Mouse (Mus musculus) heart, postnatal 25 days (tissue): ENCODE measurements around the gene Slc17a1. TPM values are rescaled to one million over a fixed set of nuclear protein-coding genes. Genes with fewer than 3 reads are reported as not detected.

ENCODE experiments used
- DNase-seq: peaks from one replicate; pipeline ENCODE4 v3.0.0; 2022; ENCODE audit warnings: low spot score
- intact Hi-C: fragments of 180-260 bp; cut with DNase I; formaldehyde crosslinking; loops from one replicate; pipeline ENCODE4 v1.15.1; 2025
- total RNA-seq, 2 experiments: library from RNA; stranded (reverse); gene quantifications; 2 replicates each; pipeline ENCODE4 v1.2.3; 2021

Gene Slc17a1
- total RNA-seq, result not detected

DNA sequence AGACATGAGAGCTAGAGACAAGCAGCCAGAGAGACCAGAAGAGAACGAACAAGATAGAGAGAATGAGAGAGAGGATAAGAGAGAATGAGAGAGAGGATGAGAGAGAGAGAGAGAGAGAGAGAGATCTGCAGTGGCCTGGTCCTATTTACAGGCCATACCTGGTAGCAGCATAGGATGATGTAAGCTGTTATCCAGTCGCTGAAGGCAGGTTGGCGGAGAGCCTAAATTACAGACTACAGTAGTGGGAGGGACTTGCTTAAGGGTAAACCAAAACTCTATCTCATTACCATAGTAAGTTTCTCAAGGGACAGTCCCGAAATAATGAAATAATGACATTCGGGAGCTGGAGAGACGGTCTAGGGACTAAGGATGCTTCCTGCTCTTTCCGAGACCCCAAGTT lies at the start of gene Slc17a1:
TSS of gene Slc17a1 (plus strand) at position 346 of the 400 bp plus-strand sequence.
- intact Hi-C loops, result no loop called here
- DNase-seq, result no peak

GRCm38 (mm10) chr13:23820179-23820940 lies 47.2 kb upstream of the Slc17a1 start:
- no peak for DNase-seq
- intact Hi-C loops, result no loop called here

- intact Hi-C loops, result no loop called here
- no peak for DNase-seq
These were observed 45.3 kb upstream of the Slc17a1 start for GRCm38 (mm10) chr13:23822213-23822612.

- intact Hi-C loops, result no loop called here
- no peak for DNase-seq
These were observed 40.9 kb upstream of the Slc17a1 start for GRCm38 (mm10) chr13:23826606-23827005.

- intact Hi-C loops, result loop anchor here (5.0 to 10.0 kb wide), 2 partner anchors 182 to 449 kb away; partner anchors contain the start of gene Carmil1
- DNase-seq, result no peak
These were observed 34.5 kb upstream of the Slc17a1 start for GRCm38 (mm10) chr13:23833053-23833452.

- DNase-seq, result no peak
- intact Hi-C loops, result loop anchor here (5.0 to 10.0 kb wide), 2 partner anchors 180 to 447 kb away; partner anchors contain the start of gene Carmil1
These were observed 32.7 kb upstream of the Slc17a1 start for GRCm38 (mm10) chr13:23834836-23835235.

DNA sequence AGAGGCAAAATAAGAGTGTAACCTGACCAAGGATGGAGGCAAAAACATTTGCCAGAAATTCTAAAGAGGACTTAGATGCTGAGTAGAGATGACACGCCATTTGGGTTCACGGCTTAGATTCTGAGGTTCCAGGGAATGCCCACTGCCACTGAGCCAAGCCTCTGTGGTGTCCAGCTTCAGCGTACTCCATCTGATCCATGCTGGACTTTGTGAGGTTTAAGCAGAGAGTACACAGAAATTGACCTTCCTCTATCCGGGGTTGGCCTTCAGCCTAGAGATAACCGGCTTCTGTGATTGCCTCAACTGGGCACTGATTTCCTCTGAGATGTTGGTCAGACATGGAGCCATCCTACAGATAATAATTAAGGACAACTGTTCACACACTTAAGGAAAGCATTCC lies 30.9 kb upstream of the Slc17a1 start:
- intact Hi-C loops, result loop anchor here (10.0 kb wide), 1 partner anchor 178 kb away; no protein-coding TSS in a partner anchor
- no peak for DNase-seq

- DNase-seq, result no peak
- intact Hi-C loops, result loop anchor here (10.0 kb wide), 1 partner anchor 175 kb away; no protein-coding TSS in a partner anchor
These were observed 28.2 kb upstream of the Slc17a1 start, which contains the start of gene Slc17a3 for GRCm38 (mm10) chr13:23839308-23839707. Gene Slc17a3, plus strand, starts transcription at chr13:23839434.

DNA sequence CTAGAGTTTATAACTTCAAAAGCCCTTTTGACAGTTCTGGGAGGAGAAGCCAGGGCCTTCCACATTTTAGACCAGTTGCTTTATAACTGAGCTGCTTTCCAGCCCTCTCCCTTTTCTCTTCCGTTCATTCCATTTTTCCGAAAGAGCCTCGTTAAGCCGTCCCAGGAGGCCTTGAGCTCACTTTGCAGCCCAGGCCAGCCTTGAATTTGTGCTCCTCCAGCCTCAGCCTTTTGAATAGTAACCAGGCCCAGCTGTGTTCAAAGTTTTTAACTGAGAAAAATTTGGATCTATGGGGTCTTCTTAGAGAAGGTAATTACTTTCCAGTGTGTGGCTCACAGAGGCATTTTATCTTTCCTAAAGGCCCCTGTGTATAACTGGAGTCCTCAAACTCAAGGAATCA lies 21.7 kb upstream of the Slc17a1 start:
- intact Hi-C loops, result no loop called here
- no peak for DNase-seq

- no peak for DNase-seq
- intact Hi-C loops, result no loop called here
These were observed 18.3 kb upstream of the Slc17a1 start for GRCm38 (mm10) chr13:23849299-23849698.

GRCm38 (mm10) chr13:23856401-23856800 lies 11.1 kb upstream of the Slc17a1 start:
- no peak for DNase-seq
- intact Hi-C loops, result no loop called here

DNA sequence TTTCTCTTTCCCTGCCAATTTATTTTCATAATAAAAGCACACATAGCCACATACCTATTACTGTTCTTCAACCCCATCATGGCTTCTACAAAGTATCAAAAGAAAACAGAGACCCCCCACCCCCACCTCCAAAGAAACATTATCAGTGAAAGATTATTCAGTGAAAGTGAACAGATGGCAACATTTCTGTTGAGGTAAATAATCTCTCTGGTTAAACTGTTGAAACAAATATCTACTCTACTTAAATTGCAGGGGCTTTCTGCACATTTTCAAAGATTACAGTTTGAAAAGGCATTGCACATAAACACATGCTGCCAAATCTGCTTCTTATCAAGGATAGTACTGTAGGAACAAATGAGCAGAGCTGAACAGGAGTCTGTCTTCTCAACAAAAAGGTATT lies 5.7 kb upstream of the Slc17a1 start:
- no peak for DNase-seq
- intact Hi-C loops, result no loop called here

DNA sequence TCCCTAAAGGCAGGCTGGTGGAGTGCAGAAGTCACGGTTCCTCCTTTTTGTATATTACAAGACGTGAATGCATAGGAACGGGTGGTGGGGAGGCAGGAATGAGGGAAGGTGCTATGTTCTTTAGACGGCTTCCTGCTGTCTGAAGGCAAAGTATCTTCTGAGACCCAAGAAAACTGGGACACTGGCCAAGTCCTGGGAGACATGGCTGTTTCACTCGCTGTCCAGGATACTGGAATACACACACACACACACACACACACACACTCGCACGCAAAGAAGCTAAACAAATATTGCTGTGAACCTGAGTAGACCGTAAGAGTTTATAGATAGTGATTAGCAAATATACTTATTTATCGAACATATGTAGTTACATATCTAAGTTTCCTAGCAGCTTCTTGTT lies 2.8 kb upstream of the Slc17a1 start:
- intact Hi-C loops, result no loop called here
- DNase-seq, result no peak

DNA sequence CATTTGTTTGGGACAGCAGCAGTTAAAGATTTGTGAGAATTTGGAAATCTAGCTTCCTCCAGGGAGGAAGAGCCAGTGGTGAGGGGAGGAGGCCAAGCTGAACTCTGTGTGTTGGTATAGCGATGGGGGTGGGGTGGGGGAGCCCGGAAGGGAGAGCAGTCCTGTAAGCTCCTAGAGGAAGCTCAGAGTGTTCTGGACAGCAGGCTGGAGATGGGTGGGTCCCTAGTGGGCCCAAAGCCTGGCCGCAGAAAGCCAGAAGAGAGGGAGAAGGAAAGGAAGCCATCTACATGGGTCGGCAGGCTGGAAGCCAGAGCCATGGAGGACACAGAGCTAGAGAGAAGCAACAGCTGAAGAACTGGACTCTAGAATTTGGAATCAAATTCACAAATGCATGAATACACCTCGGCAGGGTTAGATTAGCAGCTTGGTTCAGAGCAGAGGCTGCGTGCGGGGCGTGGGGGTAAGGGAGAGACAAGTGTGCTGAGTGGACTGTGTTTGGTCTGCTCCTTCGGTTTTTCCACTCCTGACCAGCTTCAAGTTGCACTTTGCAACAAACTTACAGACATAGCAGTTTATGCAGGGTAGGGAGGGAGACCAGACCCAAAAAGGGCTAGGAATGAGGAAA lies 1.4 kb upstream of the Slc17a1 start:
- no peak for DNase-seq
- intact Hi-C loops, result no loop called here

- intact Hi-C loops, result no loop called here
These were observed 550 bp upstream of the Slc17a1 start for GRCm38 (mm10) chr13:23867000-23867399.

DNA sequence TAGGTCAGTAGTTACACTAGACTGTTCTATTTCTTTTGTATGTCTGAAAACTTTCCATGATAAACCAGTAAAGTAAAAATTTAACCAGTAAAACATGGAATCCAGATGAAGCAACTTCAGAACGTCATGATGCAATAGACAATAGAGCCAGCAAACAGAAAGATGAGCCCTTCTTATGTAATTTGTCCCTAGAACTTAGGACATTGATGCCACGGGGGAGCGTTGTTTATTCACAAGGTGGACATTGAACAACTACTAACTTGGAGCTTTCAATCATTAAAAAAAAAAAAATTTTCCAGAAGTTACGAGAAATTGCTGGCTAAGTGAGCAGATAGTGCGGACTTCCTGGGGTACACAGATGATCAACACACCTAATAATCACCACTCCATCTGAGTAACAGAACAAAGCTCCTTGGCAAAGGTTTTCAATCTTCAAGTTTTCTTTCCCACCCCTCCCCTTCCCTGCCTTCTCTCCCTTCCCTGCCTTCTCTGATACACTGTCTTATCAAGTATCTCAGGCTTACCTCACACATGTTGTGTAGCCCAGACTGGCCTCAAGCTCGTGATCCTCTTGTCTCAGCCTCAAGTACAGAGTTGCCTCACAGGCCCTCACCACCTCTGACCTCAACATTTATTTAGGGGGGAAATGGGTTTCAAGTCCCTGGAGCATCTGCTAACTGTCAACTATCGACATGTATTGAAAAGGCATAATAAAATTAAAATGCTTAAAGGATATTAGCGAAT lies 1.4 kb downstream of the Slc17a1 start:
- intact Hi-C loops, result no loop called here
- no peak for DNase-seq

More at GRCm38 (mm10) chr13:23867000-23867399, 550 bp upstream of the Slc17a1 start:
- DNase-seq, result no peak

DNA sequence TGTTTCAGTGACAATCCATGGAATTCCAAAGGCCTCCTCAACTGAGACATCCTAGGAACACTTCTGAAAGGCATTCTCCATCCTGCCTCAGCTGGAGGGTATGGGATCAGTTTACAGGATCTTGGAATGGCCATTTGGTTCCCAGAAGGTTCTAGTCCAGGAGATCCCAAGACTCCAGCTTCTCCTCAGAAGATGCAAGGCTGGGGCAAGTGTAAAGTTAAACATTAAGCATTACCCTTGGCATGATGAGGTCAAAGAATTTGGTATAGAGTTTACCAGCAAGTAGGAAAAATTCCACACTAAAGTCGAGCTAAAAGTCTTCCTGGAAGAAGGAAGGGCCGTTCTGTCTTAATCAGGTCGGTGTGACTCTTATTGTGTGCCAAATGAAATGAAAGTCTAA lies 2.4 kb downstream of the Slc17a1 start:
- intact Hi-C loops, result no loop called here
- DNase-seq, result no peak

GRCm38 (mm10) chr13:23873141-23873540 lies 5.6 kb downstream of the Slc17a1 start:
- no peak for DNase-seq
- intact Hi-C loops, result no loop called here

DNA sequence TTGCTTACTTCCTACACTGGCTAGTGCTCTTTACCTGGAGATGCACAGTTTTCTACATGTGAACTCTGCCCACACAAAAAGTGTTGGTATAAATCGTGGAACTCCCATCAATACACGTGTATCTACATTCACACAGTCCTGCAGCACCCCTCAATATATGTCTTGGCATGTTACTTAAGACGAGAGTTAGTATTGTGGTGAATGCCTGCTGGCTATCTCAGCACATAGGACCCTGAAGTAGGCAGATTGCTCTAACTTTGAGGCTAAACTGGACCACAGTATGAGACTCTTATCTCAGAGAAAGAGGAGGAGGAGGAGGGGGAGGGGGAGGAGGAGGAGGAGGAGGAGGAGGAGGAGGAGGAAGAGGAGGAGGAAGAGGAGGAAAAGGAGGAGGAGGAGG lies 11.6 kb downstream of the Slc17a1 start:
- intact Hi-C loops, result no loop called here
- no peak for DNase-seq

DNA sequence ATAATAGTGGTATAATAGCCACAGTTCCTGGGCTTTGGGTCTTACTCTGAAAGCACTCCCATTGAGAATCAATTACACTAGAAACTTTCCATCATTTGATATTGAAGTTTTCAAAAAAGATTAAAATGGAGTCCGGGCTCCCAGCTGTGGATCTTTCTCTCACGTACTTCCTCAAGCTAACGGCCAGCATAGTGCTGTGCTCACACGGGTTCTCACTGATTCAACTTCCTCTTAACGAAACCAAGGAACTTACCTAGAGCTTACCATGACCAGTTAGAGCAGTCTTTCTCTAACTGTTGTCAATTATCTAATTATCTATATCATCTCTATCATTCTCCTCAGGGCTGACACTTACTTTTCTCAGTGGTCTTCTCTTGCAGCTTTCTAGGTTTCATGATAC lies 12.1 kb downstream of the Slc17a1 start:
- DNase-seq, result no peak

More for the DNA sequence above, 12.1 kb downstream of the Slc17a1 start:
- intact Hi-C loops, result no loop called here
